Mouse (Mus musculus): ENCODE measurements at regions not wholly inside any gene's neighbourhood (a gene's known extent, or its start where the extent isn't known, plus 50 kb on each side); places are given as distances from the start of the nearest gene placed in this dataset.

- DNase-seq = no peak
Observed at GRCm38 (mm10) chr7:113621316-113621715, 107.7 kb downstream of the Far1 start.

GRCm38 (mm10) chr7:113621898-113622510 lies 108.4 kb downstream of the Far1 start:
- DNase-seq = no peak

GRCm38 (mm10) chr7:113623296-113623695 lies 109.7 kb downstream of the Far1 start:
- DNase-seq = no peak

DNA sequence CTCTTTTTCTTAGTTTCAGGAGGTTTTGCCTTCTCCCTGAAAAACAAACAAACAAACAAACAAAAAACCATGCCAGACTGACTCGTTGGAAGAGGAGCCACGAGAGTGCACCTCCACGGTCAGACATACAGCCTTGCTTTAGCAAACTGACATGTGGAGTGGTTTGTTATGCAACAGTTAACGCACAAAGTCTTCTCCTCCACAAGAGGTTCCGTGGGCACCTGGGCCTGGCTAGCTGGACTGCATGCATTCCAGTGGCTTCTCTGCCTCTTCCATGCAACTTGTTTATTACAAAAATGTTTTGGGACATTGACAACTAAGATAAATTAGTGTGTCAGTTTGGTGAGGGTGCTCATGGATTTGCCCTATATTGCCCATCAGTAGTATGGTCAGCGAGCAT lies 110.3 kb downstream of the Far1 start:
- no peak for DNase-seq

- DNase-seq = no peak
Observed at GRCm38 (mm10) chr7:113626734-113627133, 113.1 kb downstream of the Far1 start.

GRCm38 (mm10) chr7:113637011-113637600 lies 123.5 kb downstream of the Far1 start:
- no peak for DNase-seq

- peak; percentile 29 for DNase-seq
Observed at GRCm38 (mm10) chr7:113638098-113638497, 124.5 kb downstream of the Far1 start.

GRCm38 (mm10) chr7:113642540-113642939 lies 123.3 kb upstream of the Spon1 start:
- DNase-seq = no peak

DNA sequence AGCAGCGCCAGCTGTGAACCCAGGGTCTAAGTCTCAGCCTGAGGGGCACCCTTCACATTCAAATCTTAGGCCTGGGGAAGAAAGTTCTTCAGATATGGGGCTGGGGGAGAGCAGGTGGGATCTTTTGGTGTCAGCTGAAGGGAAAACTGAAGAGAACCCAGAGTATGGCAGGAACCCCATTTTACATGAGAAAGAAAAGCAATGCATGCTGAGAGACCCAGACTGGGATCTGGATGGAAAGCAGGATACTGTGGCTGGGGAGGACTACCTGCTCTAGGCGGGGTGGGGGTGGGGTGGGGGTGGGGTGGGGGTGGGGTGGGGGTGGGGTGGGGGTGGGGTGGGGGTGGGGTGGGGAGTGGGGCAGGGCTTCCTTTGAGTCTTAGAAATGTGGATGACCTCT lies 115.2 kb upstream of the Spon1 start:
- DNase-seq = no peak

- DNase-seq = no peak
Observed at GRCm38 (mm10) chr7:113651696-113652095, 114.1 kb upstream of the Spon1 start.

DNA sequence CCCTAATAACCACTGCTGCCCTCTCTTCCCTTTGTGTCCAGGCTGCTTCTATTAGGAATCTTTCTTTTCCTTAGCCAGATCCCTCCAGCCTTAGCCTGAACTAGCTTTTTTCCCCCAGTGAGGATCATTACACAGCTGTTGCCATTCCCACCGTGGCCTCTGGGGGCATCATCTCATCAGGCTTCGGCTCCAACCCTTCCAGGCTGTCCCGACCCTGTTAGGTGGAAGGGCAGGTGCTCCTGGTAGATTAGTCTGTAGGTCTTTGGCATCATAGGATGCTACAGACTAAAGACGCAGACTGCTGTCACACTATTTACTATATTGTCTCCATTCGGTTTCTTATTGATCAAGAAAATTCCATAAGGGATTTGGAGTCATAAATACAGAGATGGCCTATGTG lies 112.7 kb upstream of the Spon1 start:
- DNase-seq = peak; percentile 58

GRCm38 (mm10) chr7:113655336-113655735 lies 110.5 kb upstream of the Spon1 start:
- DNase-seq = no peak

DNA sequence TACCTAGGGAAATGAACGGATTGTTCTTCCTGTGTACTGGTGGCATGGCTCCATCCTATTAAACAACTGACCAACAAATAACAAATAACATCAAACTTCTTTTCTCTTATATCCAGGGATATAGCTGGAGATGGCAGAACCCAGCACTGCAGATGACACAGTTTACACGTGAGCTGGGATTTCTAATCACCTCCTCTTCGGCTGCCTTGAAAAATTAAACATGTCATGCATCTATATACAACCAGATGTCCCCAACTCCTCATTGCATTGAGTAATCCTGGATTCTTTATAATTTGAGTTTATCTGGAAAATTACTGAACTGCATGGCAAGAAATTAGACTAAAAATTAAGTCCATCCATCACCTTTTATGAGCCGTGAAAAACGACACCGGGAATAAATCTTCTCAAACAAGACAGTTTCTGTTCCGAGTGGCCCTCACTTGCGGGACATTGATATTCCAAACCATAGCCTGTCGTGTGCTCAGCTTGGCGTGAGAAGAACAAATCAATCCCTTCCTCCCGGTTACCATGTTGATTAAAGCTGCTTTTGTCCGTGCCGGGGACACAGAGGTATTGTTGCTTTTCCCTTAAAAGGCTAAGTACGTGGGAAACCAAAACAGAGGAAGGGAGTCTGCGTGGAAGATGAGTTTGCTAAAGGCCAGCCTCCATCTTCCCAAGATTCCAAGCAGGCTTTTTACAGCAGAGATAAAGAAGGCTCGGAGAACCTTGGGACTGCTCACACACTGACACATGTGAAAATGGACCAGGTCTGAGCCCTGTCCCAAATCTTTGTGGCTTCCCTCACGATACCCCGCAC lies 92.8 kb upstream of the Spon1 start:
- DNase-seq = no peak

DNA sequence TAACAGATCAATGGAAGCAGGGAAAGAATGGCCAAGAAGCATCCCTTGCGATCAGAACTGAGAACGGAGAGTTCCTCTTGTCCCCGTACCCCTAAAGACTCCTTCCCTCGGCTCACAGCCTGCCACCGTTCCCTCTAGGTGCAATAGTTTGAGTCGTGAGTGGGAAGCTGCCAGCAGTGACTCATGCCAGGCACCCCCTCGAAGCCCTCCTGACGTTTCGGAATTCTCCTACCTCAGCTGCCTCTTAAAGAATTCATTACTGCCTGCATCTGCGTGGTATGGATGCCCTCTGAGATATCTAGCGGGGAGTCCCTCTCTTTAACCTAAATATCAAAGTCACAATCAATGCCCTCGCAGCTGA lies 92.2 kb upstream of the Spon1 start:
- no peak for DNase-seq

DNA sequence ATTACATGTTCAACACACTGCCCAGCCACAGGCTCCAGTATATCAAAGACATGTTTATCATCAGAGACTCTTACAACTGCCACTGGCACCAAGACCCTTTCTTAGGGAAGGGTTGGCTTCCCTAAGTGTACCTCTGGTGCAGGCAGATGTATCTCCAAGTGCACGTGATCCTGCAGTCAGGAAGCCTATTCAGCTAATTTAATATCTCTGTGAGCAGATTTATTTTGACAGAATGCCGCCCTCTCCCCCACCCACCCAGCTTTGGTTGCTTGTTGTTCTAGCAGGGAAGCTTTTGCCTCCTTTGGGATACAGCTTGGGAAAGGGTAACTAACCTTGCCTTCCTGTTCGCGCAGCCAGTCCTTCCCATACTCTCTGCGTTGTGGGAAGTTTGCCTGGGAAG lies 83.5 kb upstream of the Spon1 start:
- no peak for DNase-seq

DNA sequence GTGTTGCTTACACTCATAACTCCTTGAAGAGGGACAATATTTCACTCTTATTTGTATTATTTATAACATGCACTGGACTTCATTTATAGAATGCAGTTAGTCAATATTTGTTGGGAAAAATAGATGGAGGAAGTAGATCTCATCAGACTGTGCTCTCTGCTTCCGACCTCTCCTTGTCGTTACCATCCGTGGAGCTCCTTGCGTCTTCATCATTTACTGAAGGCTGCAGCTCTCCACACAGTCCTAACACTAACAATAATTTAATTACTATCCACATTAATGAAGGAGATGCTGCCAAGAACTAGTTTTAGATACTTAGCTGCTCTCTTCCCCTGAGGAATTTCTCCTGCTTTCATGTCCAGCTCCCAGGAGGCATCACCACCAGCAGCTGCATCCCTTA lies 80.4 kb upstream of the Spon1 start:
- DNase-seq = no peak

DNA sequence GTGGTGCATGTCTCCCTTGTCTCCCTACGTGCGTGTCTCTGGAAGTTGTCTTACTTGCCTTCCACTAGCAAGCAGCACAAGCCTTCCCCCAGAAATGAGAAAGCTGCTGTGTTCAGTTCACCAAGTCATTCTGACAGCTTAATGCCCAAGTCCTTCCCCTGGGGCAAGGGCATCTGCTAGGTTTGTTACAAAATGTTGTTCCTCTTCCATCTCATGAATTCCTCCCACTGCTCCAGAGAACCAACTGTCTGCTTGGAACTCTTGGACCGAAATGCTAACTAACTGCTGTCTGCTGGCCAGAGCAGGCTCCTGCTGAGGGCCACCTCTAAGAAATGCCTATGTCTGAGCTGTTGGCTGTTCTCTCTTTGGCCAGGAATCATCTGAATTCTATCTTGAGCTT lies 79.3 kb upstream of the Spon1 start:
- DNase-seq = no peak

DNA sequence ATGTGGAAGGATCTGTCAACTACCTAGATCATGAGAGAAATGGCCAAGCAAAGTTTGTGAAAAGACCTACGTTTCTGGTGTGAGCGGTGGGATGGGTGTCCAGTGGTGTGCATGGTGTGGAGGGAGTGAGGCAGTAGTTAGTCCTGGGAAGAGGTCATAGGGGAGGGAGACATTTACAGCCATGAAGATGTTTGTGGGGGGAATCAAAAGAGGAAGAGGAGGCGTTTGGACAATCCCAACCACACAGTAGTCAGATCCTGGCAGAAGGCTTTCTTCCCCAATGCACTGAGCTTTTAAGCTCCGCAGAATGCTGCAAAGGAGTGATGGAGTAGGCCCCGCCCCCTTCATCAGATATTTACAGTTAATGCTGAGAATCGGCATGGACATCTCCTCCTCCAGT lies 78.2 kb upstream of the Spon1 start:
- DNase-seq = no peak

DNA sequence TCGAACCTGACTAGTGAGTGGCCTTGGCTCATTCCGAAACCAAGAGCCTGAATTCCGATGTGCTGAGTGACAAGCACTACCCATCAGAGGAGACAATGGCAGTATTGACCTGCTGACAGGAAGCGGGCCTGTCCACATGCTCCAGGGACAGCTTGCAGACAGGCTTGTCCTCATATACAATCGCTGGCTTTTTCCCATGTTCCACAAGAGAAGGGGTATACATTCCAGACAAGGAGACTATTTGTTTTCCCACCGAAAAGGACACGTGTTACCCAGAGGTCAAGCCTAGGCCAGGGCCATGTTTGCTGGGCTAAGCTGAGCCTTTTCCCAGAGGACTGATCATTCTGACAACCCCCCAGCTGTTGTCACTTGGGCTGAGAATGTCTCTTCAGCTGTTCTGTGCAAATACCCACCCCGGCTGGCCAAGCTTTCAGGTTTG lies 77.5 kb upstream of the Spon1 start:
- no peak for DNase-seq

DNA sequence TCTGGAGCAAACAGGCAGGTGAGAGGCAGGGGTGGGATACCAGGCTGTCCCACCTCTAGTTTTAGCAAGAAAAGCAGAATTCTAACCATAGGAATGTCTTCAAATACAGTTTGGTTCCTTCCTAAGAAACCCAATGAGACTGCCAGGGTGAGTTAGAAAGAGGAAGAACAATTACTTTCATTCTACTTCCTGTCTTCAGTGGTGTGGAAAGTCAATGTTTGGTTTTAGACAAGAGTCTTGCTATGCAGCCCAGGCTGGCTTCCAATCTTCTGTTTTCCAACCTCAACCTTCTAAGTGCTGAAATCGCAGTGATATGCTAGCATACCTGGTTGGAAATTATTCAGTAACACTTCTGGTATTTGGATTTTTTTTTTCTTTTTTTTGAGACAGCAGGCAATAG lies 77.1 kb upstream of the Spon1 start:
- no peak for DNase-seq

DNA sequence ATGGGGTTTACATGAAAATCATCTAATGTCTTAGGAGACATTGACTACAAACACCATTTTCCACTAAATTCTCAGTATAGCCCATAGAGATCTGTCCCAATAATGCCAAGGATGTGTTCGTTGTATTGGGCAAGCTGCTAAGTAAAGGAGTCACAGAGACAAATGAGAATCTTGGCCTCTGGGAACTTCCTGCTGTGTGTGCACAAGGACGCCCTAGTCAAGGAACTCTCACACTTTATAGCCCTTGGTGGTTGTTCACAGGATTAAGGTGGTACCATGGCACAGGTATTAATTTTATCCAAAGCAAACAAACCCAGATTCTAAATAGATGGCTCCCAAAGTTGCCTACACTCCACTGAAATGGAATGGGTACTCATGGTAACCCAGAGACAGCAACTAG lies 76.7 kb upstream of the Spon1 start:
- DNase-seq = no peak

GRCm38 (mm10) chr7:113691756-113692155 lies 74.0 kb upstream of the Spon1 start:
- DNase-seq = no peak

GRCm38 (mm10) chr7:113693526-113693925 lies 72.3 kb upstream of the Spon1 start:
- DNase-seq = no peak

DNA sequence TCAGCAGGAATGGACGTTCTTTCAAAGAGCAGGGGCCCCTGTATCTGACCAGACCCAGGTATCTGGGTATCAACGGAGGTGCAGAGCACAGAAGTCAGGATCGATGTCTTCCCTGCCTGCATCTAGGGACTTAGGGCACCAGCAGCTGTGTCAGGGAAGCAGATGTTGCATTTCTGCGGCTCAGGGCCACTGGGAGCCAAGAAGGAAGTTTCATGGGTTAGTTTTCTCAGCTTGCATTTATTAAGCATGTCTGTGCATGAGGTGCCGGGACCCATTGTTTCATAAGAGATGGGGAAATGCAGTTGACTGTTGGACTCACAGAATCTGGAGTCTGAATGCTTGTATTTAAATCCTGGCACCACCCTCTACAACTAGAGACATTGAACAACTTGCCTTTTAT lies 71.3 kb upstream of the Spon1 start:
- DNase-seq = no peak

Measured in right cerebral cortex, postnatal 4 days (tissue).